Mouse (Mus musculus) frontal cortex, adult 2 months (tissue): ENCODE results near the gene Sbno2. TPM values are rescaled to one million over a fixed set of nuclear protein-coding genes. Genes with fewer than 3 reads are reported as not detected.

Experiments
- DNase-seq, 2 experiments: peaks; one replicate each; pipeline ENCODE4 v3.0.0; 2022; ENCODE audit warnings: low spot score in 1 of 2; ENCODE audit errors: extremely low spot score in 1 of 2
- polyA plus RNA-seq: library from polyadenylated mRNA; depleted of rRNA; stranded (reverse); fragments of >200 nt; gene quantifications from 2 replicates; pipeline ENCODE4 v1.2.3, GENCODE M21; 2012; rRNA removed

Gene Sbno2
- polyA plus RNA-seq, 1 experiment: 26.6 TPM

DNA sequence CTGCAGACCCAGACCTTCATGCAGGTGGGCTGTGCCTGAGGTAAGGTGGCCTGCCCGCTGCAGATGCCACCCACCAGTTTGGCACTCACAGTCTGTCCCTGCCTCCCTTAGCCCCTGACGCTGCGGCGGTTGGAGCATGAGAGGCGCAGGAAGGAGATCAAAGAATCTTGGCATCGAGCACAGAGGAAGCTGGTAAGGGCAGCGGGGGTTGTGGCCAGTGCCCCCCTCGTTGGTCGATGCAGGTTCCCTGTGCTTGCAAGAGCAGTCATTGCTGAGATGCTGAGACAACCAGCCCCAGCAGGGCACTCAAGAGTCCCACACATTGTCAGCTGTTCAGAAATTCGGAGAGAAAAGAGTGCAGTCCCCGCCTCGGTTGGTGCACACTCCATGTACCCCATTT lies 83.2 kb downstream of the Sbno2 start:
- DNase-seq: no peak

DNA sequence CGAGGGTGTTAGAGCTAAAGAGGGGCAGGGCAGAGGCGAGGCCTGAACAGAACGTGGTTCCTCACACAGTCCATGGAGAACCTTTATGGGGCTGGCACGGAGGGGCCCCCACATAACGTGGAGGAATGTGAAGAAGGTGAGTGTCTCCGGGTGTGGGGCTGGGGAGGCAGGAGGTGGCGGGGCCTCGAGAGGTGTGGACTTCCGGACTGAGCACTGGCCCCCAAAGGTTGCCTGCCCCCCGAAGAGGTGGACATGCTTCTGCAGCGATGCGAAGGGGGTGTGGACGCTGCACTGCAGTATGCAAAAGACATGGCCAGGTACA lies 84.1 kb downstream of the Sbno2 start:
- no peak for DNase-seq

DNA sequence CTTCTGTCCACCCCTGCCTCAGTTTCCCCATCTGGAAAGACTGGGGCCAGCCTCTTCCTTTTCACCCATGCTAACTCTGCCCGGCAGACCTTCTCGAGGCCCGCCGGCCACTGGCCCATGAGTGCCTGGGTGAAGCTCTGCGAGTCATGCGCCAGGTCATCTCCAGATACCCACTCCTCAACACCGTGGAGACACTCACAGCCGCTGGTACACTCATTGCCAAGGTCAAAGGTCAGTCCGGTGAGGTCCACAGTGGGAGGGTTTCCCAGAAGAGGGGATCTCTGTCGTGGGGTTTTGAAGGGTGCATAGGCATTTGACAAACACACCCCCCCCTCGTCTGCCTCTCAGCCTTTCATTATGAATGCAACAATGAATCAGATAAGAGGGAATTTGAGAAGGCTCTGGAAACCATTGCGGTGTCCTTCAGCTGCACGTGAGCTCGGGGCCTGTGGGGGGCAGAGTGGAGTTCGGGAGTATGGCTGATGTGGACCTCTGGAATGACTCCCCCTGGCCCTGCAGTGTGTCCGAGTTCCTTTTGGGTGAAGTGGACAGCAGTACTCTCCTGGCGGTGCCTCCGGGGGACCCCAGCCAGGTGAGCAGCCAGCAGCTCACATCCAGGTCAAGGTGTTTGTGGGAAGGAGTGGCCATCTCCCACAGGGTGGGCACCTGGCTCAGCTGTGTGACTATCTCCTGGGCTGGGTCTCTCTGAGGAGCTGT lies 84.6 kb downstream of the Sbno2 start:
- no peak for DNase-seq

DNA sequence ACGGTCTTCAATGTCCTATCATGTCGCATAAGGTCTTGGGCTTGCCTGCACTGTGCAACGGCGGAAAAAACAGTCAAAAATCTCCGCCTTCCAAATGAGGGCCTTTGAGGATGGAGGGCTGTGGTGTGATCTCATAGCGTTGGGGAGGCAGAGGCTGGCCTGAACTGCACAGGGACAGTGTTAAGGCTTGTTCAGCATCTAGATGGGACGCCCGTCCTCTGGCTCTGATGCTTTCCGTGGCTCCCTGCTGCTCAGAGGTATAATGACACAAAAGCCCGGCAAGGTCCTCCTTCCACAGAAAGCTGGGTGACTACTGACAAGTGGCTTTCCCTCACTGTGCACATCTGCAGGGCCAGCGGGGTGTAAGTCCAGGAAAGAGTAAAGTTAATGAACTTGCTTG lies 85.2 kb downstream of the Sbno2 start:
- no peak for DNase-seq

DNA sequence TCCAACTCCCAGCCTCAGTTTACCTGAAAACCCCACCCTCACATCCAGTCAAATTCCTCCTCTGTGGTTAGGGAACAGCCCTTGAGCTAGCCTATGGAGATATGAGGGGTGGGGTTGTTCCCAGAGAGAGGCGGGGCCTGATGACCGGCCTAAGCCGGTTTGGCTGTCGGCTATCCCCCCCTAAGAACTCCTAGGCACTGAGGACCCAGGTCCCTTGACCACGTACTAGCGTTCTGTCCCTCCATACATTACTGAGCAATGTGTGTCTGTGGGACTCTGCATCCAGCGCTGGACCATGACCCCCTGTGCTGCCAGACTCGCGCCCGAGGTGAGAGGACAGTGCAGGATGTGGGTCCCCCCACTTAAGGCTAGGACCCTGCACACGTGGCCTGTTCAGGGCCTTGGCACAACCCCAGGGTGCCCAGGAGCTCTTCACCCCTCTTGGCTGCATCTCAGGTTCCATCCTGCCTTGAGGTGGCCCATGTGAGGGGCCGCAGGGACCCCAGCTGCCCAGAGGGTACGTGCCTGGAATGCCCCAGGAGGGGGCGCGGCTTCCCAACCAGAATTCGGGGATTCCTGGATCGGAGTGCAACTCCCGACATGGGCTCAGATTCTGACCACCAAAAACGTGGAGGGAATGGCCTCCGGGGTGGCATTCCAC lies 85.8 kb downstream of the Sbno2 start:
- no peak for DNase-seq

DNA sequence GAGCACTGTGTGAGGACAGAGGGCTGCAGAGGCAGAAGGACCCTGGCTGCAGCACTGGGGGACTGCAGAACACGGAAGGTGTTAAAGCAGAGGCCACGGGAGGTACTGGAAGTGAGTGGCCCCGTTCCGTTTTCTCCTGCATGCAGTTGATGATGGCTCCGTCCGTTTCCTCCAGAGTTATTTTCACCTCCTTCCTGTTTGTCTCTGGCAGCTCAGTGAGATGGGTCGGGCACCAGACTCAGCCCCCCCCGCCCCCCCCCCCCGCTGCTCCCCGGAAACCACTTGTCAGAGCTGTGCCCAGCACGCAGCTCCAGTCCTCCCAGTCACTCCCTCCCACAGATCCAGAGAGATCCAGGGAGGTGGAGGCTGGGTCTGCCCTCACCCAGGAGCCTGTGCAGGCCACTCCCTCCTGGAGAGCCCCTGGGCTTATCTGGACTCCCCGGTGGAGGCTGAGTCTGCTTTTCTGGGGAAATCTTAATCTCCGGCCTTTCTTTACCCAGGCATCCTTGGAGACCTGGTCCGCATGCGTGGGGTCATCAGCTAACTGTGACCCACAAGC lies 86.6 kb downstream of the Sbno2 start:
- DNase-seq: no peak

DNA sequence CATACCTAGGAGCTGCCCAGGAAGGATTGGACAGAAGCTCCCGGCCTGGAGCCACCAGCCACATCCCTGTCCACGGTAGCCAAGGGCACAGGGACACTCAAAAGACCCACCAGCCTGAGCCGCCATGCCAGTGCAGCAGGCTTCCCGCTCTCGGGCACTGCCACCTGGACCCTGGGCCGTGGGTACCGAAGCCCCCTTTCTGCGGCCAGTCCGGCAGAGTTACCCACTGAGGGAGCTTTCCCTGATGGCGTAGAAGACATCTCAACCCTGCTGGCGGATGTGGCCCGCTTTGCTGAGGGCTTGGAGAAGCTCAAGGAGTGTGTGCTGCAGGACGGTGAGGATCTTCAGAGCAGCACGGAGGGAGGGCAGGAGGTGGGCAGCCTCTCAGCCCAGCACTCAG lies 87.6 kb downstream of the Sbno2 start:
- DNase-seq: no peak

DNA sequence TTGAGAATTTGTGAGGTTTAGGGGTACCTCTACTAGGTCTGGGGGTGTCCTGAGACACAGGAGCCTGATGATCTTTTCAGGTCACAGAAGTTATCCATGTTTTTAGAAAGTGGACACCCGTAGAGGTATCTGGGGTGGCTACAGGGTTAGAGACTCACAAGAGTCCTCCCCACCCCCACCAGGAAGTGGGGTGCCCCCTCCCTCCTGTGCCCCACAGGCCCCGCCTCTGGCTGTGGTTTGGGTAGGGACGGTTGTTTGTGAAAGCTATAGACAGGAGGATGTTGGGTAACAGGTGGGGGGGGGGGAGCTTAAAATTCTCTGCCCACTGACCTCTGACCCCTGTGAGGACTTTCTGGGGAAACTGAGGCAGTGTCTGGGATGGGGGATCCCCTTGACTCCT lies 88.0 kb downstream of the Sbno2 start:
- DNase-seq: no peak

DNA sequence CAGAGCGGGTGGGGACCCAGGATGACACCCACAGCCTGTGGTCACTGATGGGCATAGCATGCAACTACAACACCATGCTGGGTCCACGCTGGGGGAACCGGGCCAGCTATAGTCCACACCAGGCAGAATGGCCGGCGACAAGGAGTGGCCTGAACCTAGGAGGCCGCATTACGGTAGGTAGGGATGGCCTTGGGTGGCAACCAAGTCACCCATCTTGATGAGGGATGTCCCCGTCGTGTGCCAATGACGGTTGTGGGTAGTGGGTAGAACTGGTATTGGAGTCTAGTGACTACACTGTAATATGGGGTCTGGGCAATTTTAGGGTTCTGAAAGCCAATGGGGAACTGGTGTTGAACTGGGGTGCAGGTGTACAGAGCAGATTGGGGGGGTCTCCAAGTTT lies 88.4 kb downstream of the Sbno2 start:
- no peak for DNase-seq

DNA sequence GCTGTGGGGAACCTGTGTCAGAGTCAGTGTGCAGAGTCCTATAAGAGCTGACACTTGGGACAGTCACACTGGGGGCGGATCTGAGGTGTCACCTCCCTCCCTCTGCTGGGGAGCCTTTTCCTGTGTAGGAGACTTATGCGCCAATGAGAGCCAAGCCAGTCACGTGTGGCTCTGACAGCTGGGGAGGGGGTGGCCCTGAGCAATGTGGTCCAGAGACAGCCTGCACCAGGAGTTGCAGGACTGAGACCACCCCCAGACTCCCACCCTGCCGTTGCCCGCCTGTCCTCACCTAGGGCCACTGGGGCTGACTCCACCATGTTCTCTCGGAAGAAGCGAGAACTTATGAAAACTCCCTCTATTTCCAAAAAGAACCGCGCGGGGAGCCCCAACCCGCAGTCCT lies 88.9 kb downstream of the Sbno2 start, which contains the start of gene Arhgap45:
TSS of gene Arhgap45 (plus strand) at position 143 of the 400 bp plus-strand sequence.
- peak in 1 of 2 experiments; percentile 29 for DNase-seq

DNA sequence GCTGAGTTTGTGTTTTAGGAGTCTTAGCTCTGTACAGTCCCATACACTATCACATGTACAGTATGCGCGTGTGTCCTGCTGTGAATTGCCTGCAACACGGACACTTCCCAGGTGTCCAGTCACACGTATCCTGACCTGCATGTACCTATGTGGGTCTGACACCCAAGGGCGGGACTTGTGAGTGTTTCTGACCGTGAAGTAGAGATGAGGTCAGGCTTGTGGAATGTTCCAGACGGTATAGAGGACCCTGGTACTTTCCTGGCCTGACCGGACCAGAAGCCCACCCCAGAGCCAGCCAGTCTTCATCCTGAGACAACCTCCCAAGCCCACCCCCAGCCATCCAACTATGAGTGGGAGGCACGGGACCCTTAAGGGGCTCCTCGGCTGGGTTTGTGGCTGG lies 89.8 kb downstream of the Sbno2 start:
- no peak for DNase-seq

DNA sequence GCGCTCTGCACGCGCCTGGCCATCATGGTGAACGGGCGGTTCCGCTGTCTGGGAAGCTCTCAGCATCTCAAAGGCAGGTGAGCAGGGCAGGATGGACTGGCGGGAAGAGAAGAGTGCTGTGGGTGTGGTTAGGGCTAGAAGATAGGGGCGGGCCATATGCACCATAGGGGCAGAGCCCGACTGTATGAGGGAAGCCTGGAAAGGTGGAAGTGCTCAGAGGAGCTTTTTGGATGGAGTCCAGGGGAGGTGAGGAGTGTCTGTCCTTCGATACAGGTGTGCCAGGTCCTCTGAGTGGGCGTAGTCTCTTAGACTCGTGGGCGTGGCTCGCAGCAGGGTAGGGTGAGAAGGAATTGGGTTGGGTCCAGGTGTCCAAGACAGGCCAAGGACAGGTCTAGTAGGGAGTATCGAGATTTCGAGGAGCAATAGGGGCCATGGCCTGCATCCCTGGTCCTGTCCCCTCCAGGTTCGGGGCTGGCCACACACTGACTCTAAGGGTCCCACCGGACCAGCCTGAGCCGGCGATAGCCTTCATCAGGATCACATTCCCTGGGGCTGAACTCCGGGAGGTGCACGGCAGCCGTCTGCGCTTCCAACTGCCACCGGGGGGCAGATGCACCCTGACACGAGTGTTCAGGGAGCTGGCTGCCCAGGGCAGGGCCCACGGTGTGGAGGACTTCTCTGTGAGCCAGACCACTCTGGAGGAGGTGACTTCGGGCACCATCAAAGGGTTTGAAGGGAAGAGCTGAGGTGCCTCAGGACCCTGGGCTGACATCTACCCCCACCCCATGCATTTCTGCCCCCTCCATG lies 90.7 kb downstream of the Sbno2 start:
- no peak for DNase-seq

DNA sequence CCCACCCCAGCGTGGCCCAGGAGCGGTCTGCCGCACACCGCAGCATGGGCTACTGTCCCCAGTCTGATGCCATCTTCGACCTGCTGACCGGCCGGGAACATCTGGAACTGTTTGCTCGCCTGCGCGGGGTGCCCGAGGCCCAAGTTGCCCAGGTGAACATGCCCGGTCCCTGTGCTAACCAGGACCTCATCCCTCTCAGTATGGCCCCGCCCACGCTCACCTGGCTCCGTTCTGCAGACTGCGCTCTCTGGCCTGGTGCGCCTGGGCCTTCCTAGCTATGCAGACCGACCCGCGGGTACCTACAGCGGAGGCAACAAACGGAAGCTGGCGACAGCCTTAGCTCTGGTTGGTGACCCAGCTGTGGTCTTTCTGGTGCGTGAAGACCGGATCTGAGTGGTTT lies 91.8 kb downstream of the Sbno2 start:
- no peak for DNase-seq

DNA sequence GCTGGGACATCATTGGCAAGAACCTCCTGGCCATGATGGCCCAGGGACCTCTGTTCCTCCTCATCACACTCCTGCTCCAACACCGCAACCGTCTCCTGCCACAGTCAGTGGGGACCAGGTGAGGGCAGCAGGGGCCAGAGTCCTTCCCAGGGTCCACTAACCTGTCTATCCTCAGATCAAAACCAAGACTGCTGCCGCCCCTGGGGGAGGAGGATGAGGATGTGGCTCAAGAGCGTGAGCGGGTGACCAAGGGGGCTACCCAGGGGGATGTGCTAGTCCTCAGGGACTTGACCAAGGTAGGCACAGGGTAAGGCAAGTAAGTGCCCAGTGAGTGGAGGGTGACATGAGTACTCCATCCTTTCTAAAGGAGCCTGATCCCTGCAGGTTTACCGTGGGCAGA lies 93.6 kb downstream of the Sbno2 start:
- DNase-seq: no peak

Other genes with a start within 250 kb of the Sbno2 start
- 5.8 and 6.7 TPM in 2 replicates for gene Prtn3, start 231.1 kb downstream of the Sbno2 start, polyA plus RNA-seq
- gene Plppr3, start 230.9 kb downstream of the Sbno2 start, polyA plus RNA-seq: 124 and 134 TPM in 2 replicates
- 0.27 TPM in 1 of 2 replicates, not detected in the other for gene Elane, start 219.3 kb downstream of the Sbno2 start, polyA plus RNA-seq
- 1.1 and 3.5 TPM in 2 replicates for gene Cfd, start 214.7 kb downstream of the Sbno2 start, polyA plus RNA-seq
- gene Med16, start 196.6 kb downstream of the Sbno2 start, polyA plus RNA-seq: 75.9 and 80.7 TPM in 2 replicates
- not detected in 2 replicates for gene Gm26602, start 194.7 kb downstream of the Sbno2 start, polyA plus RNA-seq
- 10.7 and 11.8 TPM in 2 replicates for gene Kiss1r, start 188.6 kb downstream of the Sbno2 start, polyA plus RNA-seq
- 380 and 385 TPM in 2 replicates for gene R3hdm4, start 184.4 kb downstream of the Sbno2 start, polyA plus RNA-seq
- gene Arid3a, start 178.5 kb downstream of the Sbno2 start, polyA plus RNA-seq: 3.6 and 4.1 TPM in 2 replicates
- gene Wdr18, start 145.4 kb downstream of the Sbno2 start, polyA plus RNA-seq: 63.2 and 65.9 TPM in 2 replicates
- 0.17 and 0.38 TPM in 2 replicates for gene Grin3b, start 134.9 kb downstream of the Sbno2 start, polyA plus RNA-seq
- gene Tmem259, start 121.2 kb downstream of the Sbno2 start, polyA plus RNA-seq: 181 and 193 TPM in 2 replicates
- gene Cnn2, start 117.0 kb downstream of the Sbno2 start, polyA plus RNA-seq: 9.8 and 10.4 TPM in 2 replicates
- gene Abca7, start 109.1 kb downstream of the Sbno2 start, polyA plus RNA-seq: 12.4 and 13.0 TPM in 2 replicates
- gene Arhgap45, start 88.9 kb downstream of the Sbno2 start, polyA plus RNA-seq: 5.3 and 7.1 TPM in 2 replicates
- gene Polr2e, start 65.8 kb downstream of the Sbno2 start, polyA plus RNA-seq: 200 and 205 TPM in 2 replicates
- 867 and 914 TPM in 2 replicates for gene Gpx4, start 58.4 kb downstream of the Sbno2 start, polyA plus RNA-seq
- gene Stk11, start 10.2 kb upstream of the Sbno2 start, polyA plus RNA-seq: 93.8 and 96.3 TPM in 2 replicates
- 606 and 673 TPM in 2 replicates for gene Atp5d, start 33.1 kb upstream of the Sbno2 start, polyA plus RNA-seq
- gene Cbarp, start 35.3 kb upstream of the Sbno2 start, polyA plus RNA-seq: 252 and 288 TPM in 2 replicates
- gene Midn, start 42.7 kb upstream of the Sbno2 start, polyA plus RNA-seq: 36.5 and 43.7 TPM in 2 replicates
- 212 and 226 TPM in 2 replicates for gene Cirbp, start 60.4 kb upstream of the Sbno2 start, polyA plus RNA-seq
- gene 1600002K03Rik, start 67.4 kb upstream of the Sbno2 start, polyA plus RNA-seq: 14.3 and 15.8 TPM in 2 replicates
- gene Efna2, start 73.9 kb upstream of the Sbno2 start, polyA plus RNA-seq: 8.2 and 10.2 TPM in 2 replicates
- gene Mum1, start 120.9 kb upstream of the Sbno2 start, polyA plus RNA-seq: 32.4 and 37.9 TPM in 2 replicates
- 380 and 448 TPM in 2 replicates for gene Ndufs7, start 143.6 kb upstream of the Sbno2 start, polyA plus RNA-seq
- 29.1 and 31.9 TPM in 2 replicates for gene Gamt, start 155.4 kb upstream of the Sbno2 start, polyA plus RNA-seq
- 76.6 and 86.3 TPM in 2 replicates for gene Dazap1, start 155.9 kb upstream of the Sbno2 start, polyA plus RNA-seq
- gene Rps15, start 186.9 kb upstream of the Sbno2 start, polyA plus RNA-seq: 2,217 and 2,507 TPM in 2 replicates
- gene Apc2, start 190.4 kb upstream of the Sbno2 start, polyA plus RNA-seq: 46.2 and 52.2 TPM in 2 replicates
- 41.6 and 44.3 TPM in 2 replicates for gene 2310011J03Rik, start 215.0 kb upstream of the Sbno2 start, polyA plus RNA-seq
- 9.4 TPM in 2 replicates for gene Pcsk4, start 223.9 kb upstream of the Sbno2 start, polyA plus RNA-seq
- 4.9 and 6.0 TPM in 2 replicates for gene Reep6, start 224.4 kb upstream of the Sbno2 start, polyA plus RNA-seq
- 5.6 and 7.3 TPM in 2 replicates for gene Adamtsl5, start 242.8 kb upstream of the Sbno2 start, polyA plus RNA-seq